9 mouse cellular contexts compared by ENCODE assay signal in genomic region chr1:38334206-38334605, GRCm38 (mm10).
A peak's percentile ranks its signal among the peaks of the same experiment; 100 is the strongest.
DNase-seq lines count a peak whose midpoint lies in the region; ATAC-seq and TF ChIP-seq lines count a peak whose summit lies in the region.
"Had no signal": no experiment of that assay in that cellular context is flagged by ENCODE, and none has a peak within 500 bp of the region (broad histone marks: within the 10 kb centered on the region; RNA-seq: fewer than 3 reads in every experiment).

No protein-coding gene starts in this region.

- no peak for TF ChIP-seq POLR2A in kidney, adult 2 months (IDR thresholded peaks at IDR 0.05; ENCODE audit: low read depth, low read length)

- 0 out of 2 replicates have a peak, but pooled peaks have one; percentile 18 for ATAC-seq in embryonic facial prominence, embryonic 14.5 days (ENCODE audit: low read depth)

- DNase-seq in embryonic facial prominence, embryonic 14.5 days (ENCODE audit: low spot score): peak; percentile 41
- no peak for DNase-seq in embryonic facial prominence, embryonic 10.5 days (ENCODE audit: low spot score)
- peak; percentile 94 for DNase-seq in Muller cell, postnatal 12 days (ENCODE audit: inconsistent ontology term)
- peak; percentile 42 to 76 for DNase-seq in frontal cortex, adult 2 months (ENCODE audit: extremely low spot score in 1 of 2, low spot score in 1 of 2)
- peak; percentile 35 to 62 for DNase-seq in left cerebral cortex, adult 9 months (ENCODE audit: low spot score in 2 of 2)
- no peak for DNase-seq in c-Kit-positive CD71-positive TER-119-positive erythroid progenitor cells, embryonic 14.5 days (ENCODE audit: low spot score)
- DNase-seq in B cell, adult 2 months: no peak
- DNase-seq in kidney, adult 2 months: no peak

- H3K4me1 ChIP-seq in embryonic facial prominence, embryonic 14.5 days (ENCODE audit: control insufficient read depth, insufficient read depth, low read length): peaks cover 9% of the 10 kb centered on the region
- 0 out of 2 replicates have a peak, but pooled peaks cover 6% of the 10 kb centered on the region for H3K4me1 ChIP-seq in embryonic facial prominence, embryonic 10.5 days
- no peaks in the 10 kb centered on the region for H3K4me1 ChIP-seq in kidney, adult 2 months (ENCODE audit: control insufficient read depth, insufficient read depth, low read length)

- no peak overlapping the region for H3K4me2 ChIP-seq in embryonic facial prominence, embryonic 14.5 days (ENCODE audit: low read depth, low read length)
- H3K4me2 ChIP-seq: heart, embryonic 15.5 days had no signal

- WGBS in embryonic facial prominence, embryonic 14.5 days: 79% methylated on average over 7 of the region's 7 CpGs
- WGBS in embryonic facial prominence, embryonic 10.5 days: 87% methylated on average over 7 of the region's 7 CpGs
- WGBS in kidney, adult 2 months: 73% methylated on average over 7 of the region's 7 CpGs

- no peak overlapping the region for H3K9ac ChIP-seq in embryonic facial prominence, embryonic 14.5 days (ENCODE audit: low read depth, low read length)
- H3K9ac ChIP-seq: heart, embryonic 15.5 days had no signal

- no peaks in the 10 kb centered on the region for H3K36me3 ChIP-seq in embryonic facial prominence, embryonic 14.5 days (ENCODE audit: control insufficient read depth, insufficient read depth, low read length)
- no peaks in the 10 kb centered on the region for H3K36me3 ChIP-seq in embryonic facial prominence, embryonic 10.5 days (replicated peaks)
- no peaks in the 10 kb centered on the region for H3K36me3 ChIP-seq in kidney, adult 2 months (ENCODE audit: control insufficient read depth, insufficient read depth, low read length)
- H3K36me3 ChIP-seq: heart, embryonic 15.5 days had no signal

- no peaks in the 10 kb centered on the region for H3K9me3 ChIP-seq in embryonic facial prominence, embryonic 14.5 days (ENCODE audit: control insufficient read depth, low read length)
- no peaks in the 10 kb centered on the region for H3K9me3 ChIP-seq in embryonic facial prominence, embryonic 10.5 days
- H3K9me3 ChIP-seq: heart, embryonic 15.5 days had no signal

- H3K27ac ChIP-seq in embryonic facial prominence, embryonic 14.5 days (replicated peaks; ENCODE audit: low read depth, low read length): no peak overlapping the region
- H3K27ac ChIP-seq in embryonic facial prominence, embryonic 10.5 days (replicated peaks): no peak overlapping the region
- no peak overlapping the region for H3K27ac ChIP-seq in kidney, adult 2 months (ENCODE audit: insufficient read depth, low read depth, low read length)
- H3K27ac ChIP-seq: heart, embryonic 15.5 days had no signal

- no peak for TF ChIP-seq CTCF in kidney, adult 2 months (conservative IDR thresholded peaks at IDR 0.05; ENCODE audit: insufficient read depth, insufficient read length, low read depth, low read length)

- no peaks in the 10 kb centered on the region for H3K27me3 ChIP-seq in embryonic facial prominence, embryonic 14.5 days (replicated peaks; ENCODE audit: control insufficient read depth, insufficient read depth, low read length)
- H3K27me3 ChIP-seq in embryonic facial prominence, embryonic 10.5 days (replicated peaks; ENCODE audit: low read depth, poor library complexity, severe bottlenecking): no peaks in the 10 kb centered on the region
- no peaks in the 10 kb centered on the region; the same call in 1 of the 2 replicates for H3K27me3 ChIP-seq in kidney, adult 2 months (replicated peaks; ENCODE audit: control insufficient read depth, insufficient read depth, low read length)
- H3K27me3 ChIP-seq: heart, embryonic 15.5 days had no signal

- H3K4me3 ChIP-seq in embryonic facial prominence, embryonic 14.5 days (ENCODE audit: low read depth, low read length): no peak overlapping the region
- no peak overlapping the region for H3K4me3 ChIP-seq in embryonic facial prominence, embryonic 10.5 days
- no peak overlapping the region for H3K4me3 ChIP-seq in kidney, adult 2 months (ENCODE audit: insufficient read depth, low read depth, low read length)
- H3K4me3 ChIP-seq: heart, embryonic 15.5 days had no signal

Comparison
In these comparisons a context has a peak if more than half of its experiments do, and no peak if none do; other contexts are left out.
1. DNase-seq: peak in embryonic facial prominence, embryonic 14.5 days (single experiment), Muller cell, postnatal 12 days (single experiment), frontal cortex, adult 2 months (2 of 2) and left cerebral cortex, adult 9 months (2 of 2); none in embryonic facial prominence, embryonic 10.5 days (single experiment), c-Kit-positive CD71-positive TER-119-positive erythroid progenitor cells, embryonic 14.5 days (single experiment), B cell, adult 2 months (0 of 2) and kidney, adult 2 months (single experiment).